Mouse (Mus musculus): ENCODE data around the gene Sipa1l2.

GRCm38 (mm10) chr8:125516115-125516905, 53.3 kb downstream of the Sipa1l2 start:
- TF ChIP-seq MAX (IDR thresholded peaks at IDR 0.05), result no peak
- no peak for TF ChIP-seq CTCF (IDR thresholded peaks at IDR 0.05; ENCODE audit: control insufficient read depth, insufficient read depth, insufficient read length)
- no peak for TF ChIP-seq MYOG (IDR thresholded peaks at IDR 0.05; ENCODE audit: control insufficient read depth, extremely low read depth, insufficient read length)
